Mouse (Mus musculus) kidney, adult 2 months (tissue): ENCODE results near the gene B4galt1.

Source experiments
- CTCF ChIP-seq: fragments of 200-500 bp; conservative IDR thresholded peaks from 2 replicates; pipeline ENCODE4 v1.5.1; 2011; ENCODE audit warnings: low read depth, mild to moderate bottlenecking, control low read depth, low read length, moderate library complexity, mixed read lengths; ENCODE audit not compliant: insufficient read depth, insufficient read length
- POLR2A ChIP-seq: fragments of 200-500 bp; IDR thresholded peaks from one replicate; pipeline ENCODE4 v1.6.1; 2011; ENCODE audit warnings: low read depth, low read length, control low read depth

DNA sequence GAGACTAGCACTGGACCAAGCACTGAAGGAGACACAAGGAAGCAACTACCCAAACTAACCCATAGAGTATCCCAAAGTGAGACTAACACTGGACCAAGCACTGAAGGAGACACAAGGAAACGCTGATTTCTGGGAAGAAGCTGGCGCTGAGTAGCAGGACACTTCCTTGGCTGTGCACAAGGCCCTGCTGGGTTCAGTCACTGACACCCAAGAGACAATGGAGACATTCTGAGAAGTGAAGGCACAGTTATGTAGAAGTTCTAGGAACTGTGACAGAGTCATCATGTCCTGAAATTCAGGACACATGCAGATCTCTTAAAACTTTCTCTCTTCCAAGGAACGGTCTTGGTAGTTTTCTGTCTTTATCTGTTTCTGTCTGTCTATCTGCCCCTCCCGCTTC lies 16.4 kb upstream of the B4galt1 start:
- TF ChIP-seq CTCF: no peak
- no peak for TF ChIP-seq POLR2A
